ENCODE assay signal across 6 mouse cellular contexts in genomic region chr14:47646696-47647516, GRCm38 (mm10).
"Had no signal": no experiment of that assay in that cellular context is flagged by ENCODE, and none has a peak within 500 bp of the region (broad histone marks: within the 10 kb centered on the region; RNA-seq: fewer than 3 reads in every experiment).

No protein-coding gene starts in this region.

- DNase-seq: kidney, adult 2 months; kidney, postnatal 14 days; lung, postnatal 14 days; midbrain, embryonic 14.5 days; thymus, adult 2 months; thymus, postnatal 25 days had no signal
